Mouse (Mus musculus) erythroblast, embryonic 14.5 days (primary cell): ENCODE measurements at regions not wholly inside any gene's neighbourhood (a gene's known extent, or its start where the extent isn't known, plus 50 kb on each side); places are given as distances from the start of the nearest gene placed in this dataset.

Source experiments
- GATA1 ChIP-seq: IDR thresholded peaks from 2 replicates; pipeline ENCODE4 v1.6.1; 2012; ENCODE audit warnings: low read length, inconsistent platforms, mixed read lengths
- TAL1 ChIP-seq: IDR thresholded peaks from 3 replicates; pipeline ENCODE4 v1.6.1; 2012; ENCODE audit warnings: low read length, inconsistent platforms, mixed read lengths

- TF ChIP-seq TAL1: no peak
- no peak for TF ChIP-seq GATA1
These were observed 155.5 kb upstream of the Ercc4 start for GRCm38 (mm10) chr16:12954028-12954427.
